Mouse (Mus musculus) forebrain, embryonic 14.5 days (tissue): ENCODE measurements at regions not wholly inside any gene's neighbourhood (a gene's known extent, or its start where the extent isn't known, plus 50 kb on each side); places are given as distances from the start of the nearest gene placed in this dataset.

Experiments
- ATAC-seq: fragments of 200-750 bp; cut with Nextera tagmentation; 2 replicates; pipeline ENCODE4 v1.8.0; 2017; ENCODE audit warnings: mild to moderate bottlenecking, moderate library complexity
- DNase-seq: peaks from one replicate; pipeline ENCODE4 v3.0.0-alpha.2; 2015; ENCODE audit warnings: low spot score
- H3K27ac ChIP-seq: fragments of 300-500 bp; sonication (generic); 2 replicates; pipeline ENCODE4 v1.5.1; 2014; ENCODE audit warnings: low read depth, mild to moderate bottlenecking, control low read depth, low read length, moderate library complexity
- H3K27me3 ChIP-seq: fragments of 300-500 bp; sonication (generic); replicated peaks from 2 replicates; pipeline ENCODE4 v1.6.1; 2014; ENCODE audit warnings: low read length, control low read depth, mixed read lengths; ENCODE audit not compliant: control insufficient read depth, insufficient read depth
- H3K36me3 ChIP-seq: fragments of 300-500 bp; sonication (generic); 2 replicates; pipeline ENCODE4 v1.6.1; 2014; ENCODE audit warnings: low read length, control low read depth; ENCODE audit not compliant: control insufficient read depth, insufficient read depth
- H3K4me1 ChIP-seq: fragments of 300-500 bp; sonication (generic); 2 replicates; pipeline ENCODE4 v1.6.1; 2014; ENCODE audit warnings: antibody characterized with exemption, low read length, control low read depth; ENCODE audit not compliant: control insufficient read depth, insufficient read depth
- H3K4me2 ChIP-seq: fragments of 300-500 bp; sonication (generic); 2 replicates; pipeline ENCODE4 v1.6.1; 2014; ENCODE audit warnings: mild to moderate bottlenecking, control low read depth, low read length
- H3K4me3 ChIP-seq: fragments of 300-500 bp; sonication (generic); 2 replicates; pipeline ENCODE4 v1.5.1; 2014; ENCODE audit warnings: low read depth, low read length, control low read depth
- H3K9ac ChIP-seq: fragments of 300-500 bp; sonication (generic); 2 replicates; pipeline ENCODE4 v1.6.1; 2014; ENCODE audit warnings: mild to moderate bottlenecking, low read length, control low read depth, moderate library complexity
- H3K9me3 ChIP-seq: fragments of 300-500 bp; sonication (generic); replicated peaks from 2 replicates; pipeline ENCODE4 v1.6.1; 2016; ENCODE audit warnings: low read length, control low read depth, mixed read lengths; ENCODE audit not compliant: control insufficient read depth
- WGBS: fragments of 180-500 bp; shearing (Covaris S2); extraction: QIAGEN DNeasy Blood & Tissue Kit; methylation state at CpG from one replicate; pipeline ENCODE4 v1.1.7; 2014; 5-methylcytosine and 5-hydroxymethylcytosine counted together

GRCm38 (mm10) chr13:52046700-52047099 lies 200.2 kb downstream of the Gadd45g start:
- no peak overlapping the region for H3K4me2 ChIP-seq
- H3K36me3 ChIP-seq = no peaks in the 10 kb centered on the region
- no peak overlapping the region for H3K27ac ChIP-seq
- DNase-seq = peak; percentile 68
- H3K9me3 ChIP-seq = no peaks in the 10 kb centered on the region
- 58% methylated on average over 11 of the region's 11 CpGs for WGBS
- H3K27me3 ChIP-seq = no peaks in the 10 kb centered on the region
- peak; percentile 56 for ATAC-seq
- no peak overlapping the region for H3K4me3 ChIP-seq
- H3K4me1 ChIP-seq = peaks cover 5% of the 10 kb centered on the region; the same call in 1 of the 2 replicates
- no peak overlapping the region for H3K9ac ChIP-seq

- DNase-seq (no peak), ATAC-seq (no peak)
- Histone ChIP-seq H3K27ac (no peak overlapping the region), H3K4me3 (no peak overlapping the region), H3K27me3 (no peaks in the 10 kb centered on the region), H3K4me1 (peaks cover 5% of the 10 kb centered on the region; the same call in 1 of the 2 replicates), H3K4me2 (no peak overlapping the region), H3K9ac (no peak overlapping the region), H3K36me3 (no peaks in the 10 kb centered on the region), H3K9me3 (no peaks in the 10 kb centered on the region)
- 70% methylated on average over 6 of the region's 6 CpGs for WGBS
Observed at GRCm38 (mm10) chr13:52047937-52048336, 201.5 kb downstream of the Gadd45g start.

GRCm38 (mm10) chr13:52048777-52049176 lies 202.3 kb downstream of the Gadd45g start:
- Histone ChIP-seq H3K27me3 (no peaks in the 10 kb centered on the region), H3K9ac (no peak overlapping the region), H3K4me1 (peaks cover 5% of the 10 kb centered on the region; the same call in 1 of the 2 replicates), H3K4me3 (no peak overlapping the region), H3K9me3 (no peaks in the 10 kb centered on the region), H3K36me3 (no peaks in the 10 kb centered on the region), H3K27ac (no peak overlapping the region), H3K4me2 (no peak overlapping the region)
- DNase-seq = no peak
- ATAC-seq = no peak
- WGBS = 79% methylated on average over 3 of the region's 3 CpGs

DNA sequence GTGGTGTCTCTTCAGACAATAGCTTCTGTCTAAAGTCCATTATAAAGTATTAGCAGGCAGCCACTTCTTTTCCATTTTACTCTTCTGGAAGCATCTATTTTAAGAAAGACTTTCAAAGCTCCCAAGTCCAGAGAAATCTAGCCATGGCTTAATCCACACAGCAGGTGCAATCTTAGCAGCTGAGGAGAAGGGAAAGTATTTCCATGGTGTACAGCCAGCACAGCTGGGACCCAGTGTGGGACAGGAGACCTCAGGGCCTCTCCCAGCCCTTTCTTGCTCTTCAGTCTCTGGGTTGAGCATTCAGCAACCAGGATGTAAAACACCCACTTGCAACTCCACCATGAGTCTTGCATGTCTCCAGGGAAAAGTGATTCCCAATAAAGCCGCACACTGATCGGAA lies 202.8 kb downstream of the Gadd45g start:
- Histone ChIP-seq H3K36me3 (no peaks in the 10 kb centered on the region), H3K27ac (no peak overlapping the region), H3K9ac (no peak overlapping the region), H3K4me3 (no peak overlapping the region), H3K27me3 (no peaks in the 10 kb centered on the region), H3K9me3 (no peaks in the 10 kb centered on the region), H3K4me1 (peaks cover 5% of the 10 kb centered on the region; the same call in 1 of the 2 replicates), H3K4me2 (no peak overlapping the region)
- WGBS = 100% methylated on average over 2 of the region's 2 CpGs
- DNase-seq (no peak), ATAC-seq (no peak)

GRCm38 (mm10) chr13:52055741-52056140 lies 209.3 kb downstream of the Gadd45g start:
- Histone ChIP-seq H3K4me2 (no peak overlapping the region), H3K27ac (no peak overlapping the region), H3K36me3 (no peaks in the 10 kb centered on the region), H3K9me3 (no peaks in the 10 kb centered on the region), H3K4me3 (no peak overlapping the region), H3K4me1 (no peaks in the 10 kb centered on the region), H3K27me3 (no peaks in the 10 kb centered on the region), H3K9ac (no peak overlapping the region)
- DNase-seq = no peak
- WGBS = 91% methylated on average over 8 of the region's 8 CpGs
- no peak for ATAC-seq

GRCm38 (mm10) chr13:52057456-52057855 lies 211.0 kb downstream of the Gadd45g start:
- H3K4me3 ChIP-seq = no peak overlapping the region
- H3K4me1 ChIP-seq = no peaks in the 10 kb centered on the region
- H3K36me3 ChIP-seq = no peaks in the 10 kb centered on the region
- 89% methylated on average over 10 of the region's 10 CpGs for WGBS
- H3K9ac ChIP-seq = no peak overlapping the region
- no peak for DNase-seq
- H3K4me2 ChIP-seq = no peak overlapping the region
- no peaks in the 10 kb centered on the region for H3K27me3 ChIP-seq
- H3K27ac ChIP-seq = no peak overlapping the region
- no peak for ATAC-seq
- no peaks in the 10 kb centered on the region for H3K9me3 ChIP-seq

- Histone ChIP-seq H3K9ac (no peak overlapping the region), H3K9me3 (no peaks in the 10 kb centered on the region), H3K4me1 (no peaks in the 10 kb centered on the region), H3K27me3 (no peaks in the 10 kb centered on the region), H3K27ac (no peak overlapping the region), H3K4me2 (no peak overlapping the region), H3K4me3 (no peak overlapping the region), H3K36me3 (no peaks in the 10 kb centered on the region)
- WGBS = 90% methylated on average over 22 of the region's 22 CpGs
- ATAC-seq = no peak
- DNase-seq = no peak
Observed at GRCm38 (mm10) chr13:52059756-52060417, 213.4 kb downstream of the Gadd45g start.

- Histone ChIP-seq H3K4me1 (no peaks in the 10 kb centered on the region), H3K9me3 (no peaks in the 10 kb centered on the region), H3K36me3 (no peaks in the 10 kb centered on the region), H3K4me3 (no peak overlapping the region), H3K27me3 (no peaks in the 10 kb centered on the region), H3K27ac (no peak overlapping the region), H3K4me2 (no peak overlapping the region), H3K9ac (no peak overlapping the region)
- ATAC-seq = no peak
- 82% methylated on average over 10 of the region's 10 CpGs for WGBS
- DNase-seq = no peak
Observed at GRCm38 (mm10) chr13:52060418-52060870, 214.0 kb downstream of the Gadd45g start.

DNA sequence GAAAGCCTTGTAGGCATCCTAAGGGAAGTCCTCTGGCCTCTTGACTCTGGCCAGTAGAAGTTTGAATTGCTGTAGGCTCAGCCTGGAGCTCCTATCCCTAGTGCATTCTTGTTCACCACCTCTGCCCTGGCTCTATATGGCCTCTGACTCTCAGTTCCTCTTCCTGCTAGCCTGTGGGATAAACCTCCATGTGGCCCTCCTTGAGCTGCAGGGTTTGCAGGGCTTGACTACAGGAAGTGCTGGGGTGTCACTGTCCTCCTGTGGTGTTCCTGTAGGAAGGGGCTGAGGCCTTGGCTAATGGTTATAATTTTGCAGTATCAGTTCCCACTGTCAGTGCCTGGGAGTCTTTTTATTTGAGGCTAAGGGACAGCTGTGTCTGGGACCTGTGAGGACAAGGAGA lies 215.0 kb downstream of the Gadd45g start:
- Histone ChIP-seq H3K27ac (no peak overlapping the region), H3K4me1 (no peaks in the 10 kb centered on the region), H3K9ac (no peak overlapping the region), H3K4me3 (no peak overlapping the region), H3K4me2 (no peak overlapping the region), H3K36me3 (no peaks in the 10 kb centered on the region), H3K27me3 (no peaks in the 10 kb centered on the region), H3K9me3 (no peaks in the 10 kb centered on the region)
- DNase-seq (no peak), ATAC-seq (no peak)
